Mouse (Mus musculus): ENCODE data around the gene Hrasls5.
A peak's percentile ranks its signal among the peaks of the same experiment; 100 is the strongest.

The Hrasls5 gene

DNA sequence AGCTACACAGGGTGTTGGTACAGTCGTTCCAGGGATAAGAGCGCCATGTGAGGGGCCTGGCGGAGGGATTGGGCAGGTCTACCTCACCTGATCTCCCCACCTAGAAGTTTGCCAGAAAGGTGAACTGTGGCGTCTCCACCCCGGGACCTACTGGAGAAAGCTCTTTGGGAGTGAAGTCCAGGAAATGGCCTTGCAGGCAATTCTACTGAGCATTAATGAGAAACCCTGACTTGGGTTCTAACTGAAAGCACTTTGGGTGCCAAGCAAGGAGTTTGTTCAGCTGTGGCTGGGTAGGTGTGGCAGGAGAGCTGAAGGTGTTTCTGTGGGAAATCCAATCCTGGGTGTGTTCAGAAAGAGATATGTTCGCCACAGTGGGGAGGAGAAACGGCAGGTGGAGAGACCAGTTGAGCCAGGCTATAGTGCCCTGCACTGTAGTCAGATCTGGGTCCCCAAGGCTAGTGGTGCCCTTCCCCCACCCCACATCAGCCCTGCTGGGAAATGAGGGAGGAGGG is 4.6 kb upstream of the Hrasls5 start:
- no peak for DNase-seq

DNA sequence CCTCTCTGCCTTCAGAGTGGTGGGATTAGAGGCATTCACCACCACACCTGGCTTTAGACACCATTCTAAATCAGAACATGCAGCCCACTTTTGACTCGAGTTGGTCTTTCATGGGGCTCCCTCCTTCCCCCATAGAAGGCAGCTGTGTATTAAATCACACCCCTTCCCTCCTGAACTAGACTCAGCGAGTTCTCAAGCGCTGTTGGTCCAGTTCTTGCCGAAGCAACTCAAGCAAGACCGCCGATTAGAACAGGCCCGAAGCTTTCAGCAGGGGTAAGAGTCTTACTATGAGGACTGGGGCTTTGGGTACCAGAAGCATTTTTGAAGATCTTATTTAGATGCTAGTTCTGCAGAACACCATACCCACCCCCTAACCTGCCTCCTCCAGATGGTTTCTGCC is 810 bp downstream of the Hrasls5 start:
- no peak for DNase-seq

DNA sequence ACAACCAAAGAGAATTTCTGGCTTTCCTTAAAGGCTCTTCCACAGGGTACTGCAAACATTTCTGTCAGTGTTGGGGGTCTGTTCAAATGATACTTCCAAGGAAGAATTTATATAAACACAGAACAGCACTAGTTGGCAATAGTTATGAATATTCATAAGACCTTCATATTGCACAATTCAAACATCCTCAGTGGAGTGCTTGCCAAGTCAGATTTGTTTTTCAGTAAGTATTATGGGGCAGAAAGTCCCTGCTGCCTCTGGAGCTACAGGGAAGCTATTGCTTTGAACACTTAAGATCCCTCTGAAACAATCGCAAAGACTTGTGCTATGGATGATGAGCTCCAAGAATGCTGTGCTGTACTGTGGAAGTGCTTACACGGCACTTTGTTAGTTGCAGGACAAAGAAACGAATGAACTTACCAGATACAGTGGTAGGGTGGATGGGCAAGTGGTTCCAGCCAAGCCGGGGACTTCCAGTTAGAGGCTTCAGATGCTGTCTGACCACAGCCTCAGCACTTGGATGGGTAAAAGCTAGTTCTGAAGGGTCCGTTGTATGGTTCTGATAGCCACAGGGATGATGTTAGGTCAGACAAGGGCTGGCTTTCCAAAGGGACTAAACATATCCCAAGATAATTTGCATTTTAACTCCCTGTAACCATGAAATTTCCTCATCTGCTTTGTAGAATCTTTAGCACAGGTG is 4.0 kb downstream of the Hrasls5 start:
- DNase-seq: no peak

DNA sequence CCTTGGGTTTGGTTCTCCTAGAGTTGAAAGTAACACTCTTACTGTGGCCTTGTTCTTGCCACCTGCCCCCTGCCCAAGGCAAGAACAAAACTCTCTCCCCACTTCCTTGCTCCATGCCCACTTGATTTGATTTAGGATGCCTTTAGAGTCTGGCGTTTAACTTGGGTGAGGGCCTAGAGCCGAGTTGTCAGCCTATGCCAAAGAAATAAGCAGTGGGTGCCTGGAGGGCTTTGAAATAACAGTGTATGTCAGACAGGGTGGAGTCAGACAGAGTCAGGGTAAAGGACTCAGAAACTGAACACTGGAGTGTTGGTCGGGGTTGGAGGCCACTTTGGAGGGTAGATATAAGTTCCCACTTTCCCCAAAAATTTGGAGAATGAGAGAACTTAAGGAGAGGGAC is 4.7 kb downstream of the Hrasls5 start:
- DNase-seq: no peak

DNA sequence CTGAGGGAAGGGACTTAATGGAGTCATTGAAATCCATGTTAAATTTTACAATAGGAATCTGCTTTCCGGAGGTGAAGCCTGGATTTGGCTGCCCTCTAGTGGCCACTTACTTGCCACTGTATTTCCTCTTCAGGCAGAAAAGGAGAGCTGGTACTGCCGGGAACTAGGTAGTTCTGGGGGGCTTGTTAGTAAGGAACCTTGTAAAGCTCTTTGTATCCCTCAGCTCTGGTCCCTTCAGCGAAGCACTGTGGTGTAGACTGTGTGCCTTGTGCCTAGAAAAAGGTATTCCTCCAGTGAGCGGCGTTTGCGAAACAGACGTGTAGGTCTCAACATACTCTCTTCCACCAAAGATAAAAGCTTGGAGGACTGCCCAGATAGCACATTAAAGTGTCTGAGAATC is 5.4 kb downstream of the Hrasls5 start:
- peak; percentile 14 for DNase-seq

DNA sequence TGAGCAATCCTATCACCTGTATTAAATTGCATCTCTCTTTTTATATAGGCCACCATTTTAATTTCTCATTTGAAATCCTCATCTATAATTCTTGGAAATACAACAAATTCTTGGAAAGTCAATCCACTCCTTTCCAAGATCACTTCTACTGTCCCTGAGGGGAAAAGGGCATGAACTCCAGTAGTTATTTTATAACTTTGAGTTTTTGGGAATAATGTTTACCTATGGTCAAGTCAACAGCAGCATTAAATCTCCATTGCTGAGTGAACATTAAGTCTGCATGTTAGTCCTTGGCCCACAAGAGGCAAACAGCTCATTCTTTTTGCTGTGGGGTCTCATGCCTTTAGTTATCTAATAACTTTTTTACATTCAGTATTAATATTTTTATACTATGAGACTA is 20.7 kb downstream of the Hrasls5 start:
- DNase-seq: no peak

DNA sequence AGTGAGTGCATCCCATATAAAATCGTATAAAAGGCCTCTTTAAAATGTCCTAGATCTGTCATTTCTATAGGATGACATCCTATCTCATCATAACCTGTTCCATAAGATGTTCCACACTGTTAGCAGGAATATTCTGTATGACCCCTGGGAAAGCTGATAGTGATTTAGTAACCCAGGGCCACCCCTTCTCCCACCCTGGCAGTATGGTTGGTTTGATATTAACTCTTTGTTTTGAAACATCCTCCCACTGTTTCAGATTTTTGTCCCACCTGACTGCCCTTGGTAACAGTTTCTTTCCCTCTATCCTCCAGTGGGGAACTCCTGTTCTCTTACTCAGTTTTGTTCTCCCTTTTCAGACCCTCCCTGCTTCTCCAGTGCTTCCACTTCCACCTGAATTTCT is 21.4 kb downstream of the Hrasls5 start:
- no peak for DNase-seq

DNA sequence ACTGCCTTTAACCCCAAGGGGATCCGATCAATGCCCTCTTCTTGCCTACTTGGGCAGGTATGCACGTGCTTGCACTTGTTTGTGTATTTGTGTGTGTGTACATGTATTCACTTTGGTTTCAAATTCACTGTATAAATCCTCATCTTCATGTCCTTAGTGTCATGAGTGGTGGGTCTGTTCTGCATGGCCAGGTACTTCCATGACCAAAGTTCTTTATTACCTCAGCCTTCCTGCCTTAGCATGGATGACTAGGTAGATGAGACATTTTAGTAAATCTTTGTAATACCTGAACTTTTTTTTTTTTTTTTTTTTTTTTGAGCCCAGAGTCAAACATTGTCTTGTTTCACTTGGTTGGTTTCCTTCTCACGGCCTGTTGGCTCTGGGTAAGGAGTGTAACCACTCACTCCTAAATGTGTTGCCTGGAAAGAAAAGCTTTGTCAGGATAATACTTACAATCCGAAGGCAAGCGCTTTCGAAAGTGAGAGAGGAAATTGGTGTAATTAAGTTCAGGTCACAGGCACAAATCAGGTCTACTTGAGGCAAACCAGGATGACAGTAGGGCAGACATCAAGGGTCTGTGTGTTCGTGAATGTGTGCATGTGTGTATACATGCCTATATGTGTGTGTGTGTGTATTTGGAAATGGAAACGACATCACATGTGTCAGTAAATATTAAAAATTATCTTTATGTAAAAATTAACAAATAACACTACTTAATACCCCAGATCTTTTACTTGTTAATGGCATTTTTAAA is 36.7 kb downstream of the Hrasls5 start:
- DNase-seq: no peak

DNA sequence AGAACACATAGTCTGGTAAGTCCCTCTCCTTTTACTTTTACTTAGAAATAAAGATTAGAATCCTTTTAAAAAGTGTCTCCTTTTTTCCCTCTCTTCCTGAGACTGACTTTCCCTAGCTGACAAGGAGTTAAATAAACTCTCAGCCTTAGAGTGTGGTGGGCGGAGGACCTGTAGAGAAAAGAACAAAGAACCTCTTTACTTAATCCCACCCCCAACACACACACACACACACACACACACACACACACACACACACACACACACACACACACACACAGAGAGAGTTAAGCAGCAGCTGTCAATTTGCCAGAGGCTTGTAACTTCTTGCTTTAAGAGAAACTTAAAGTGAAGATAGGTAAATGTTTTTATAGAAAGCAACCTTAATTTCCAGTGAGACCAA is 59.7 kb downstream of the Hrasls5 start:
- no peak for DNase-seq

DNA sequence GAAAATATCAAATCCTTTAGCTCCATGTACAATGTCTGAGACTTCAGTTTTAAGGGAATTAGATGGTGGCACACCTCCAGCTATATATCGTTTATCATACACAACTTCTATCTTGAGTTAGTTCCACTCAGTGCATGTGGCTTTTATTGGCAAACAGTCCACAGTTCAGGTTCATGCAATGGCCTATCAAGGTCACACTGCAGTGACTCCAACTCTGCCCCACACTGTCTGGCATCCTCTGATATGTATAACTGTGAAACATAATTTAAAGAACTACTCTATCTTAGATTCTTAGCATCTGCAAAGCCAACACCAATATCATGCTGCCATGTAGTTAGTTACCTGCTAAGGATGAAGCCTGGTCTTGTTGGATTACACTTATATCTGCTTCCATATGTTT is 75.6 kb downstream of the Hrasls5 start:
- no peak for DNase-seq
